Mouse (Mus musculus) thymus, adult 2 months (tissue): ENCODE results near the gene Plau. TPM values are rescaled to one million over a fixed set of nuclear protein-coding genes. Genes with fewer than 3 reads are reported as not detected.

Experiments used
- DNase-seq: peaks from one replicate; pipeline ENCODE4 v3.0.0; 2021
- H3K27ac ChIP-seq: fragments of 200-500 bp; 2 replicates; pipeline ENCODE4 v1.5.1; 2012; ENCODE audit warnings: low read length, control low read depth; ENCODE audit not compliant: control insufficient read depth, insufficient read depth
- H3K27me3 ChIP-seq: fragments of 200-500 bp; 2 replicates; pipeline ENCODE4 v1.6.1; 2012; ENCODE audit warnings: mild to moderate bottlenecking, low read length, moderate library complexity, mixed read lengths; ENCODE audit not compliant: control insufficient read depth, insufficient read depth
- H3K36me3 ChIP-seq: fragments of 200-500 bp; 2 replicates; pipeline ENCODE4 v1.6.1; 2012; ENCODE audit warnings: mild to moderate bottlenecking, low read length, moderate library complexity; ENCODE audit not compliant: control insufficient read depth, insufficient read depth
- H3K4me1 ChIP-seq: fragments of 200-500 bp; replicated peaks from 2 replicates; pipeline ENCODE4 v1.6.1; 2012; ENCODE audit warnings: low read length; ENCODE audit not compliant: control insufficient read depth, insufficient read depth
- H3K4me3 ChIP-seq: fragments of 200-500 bp; 2 replicates; pipeline ENCODE4 v1.5.1; 2012; ENCODE audit warnings: mild to moderate bottlenecking, low read length, control low read depth, moderate library complexity; ENCODE audit not compliant: control insufficient read depth, insufficient read depth
- CTCF ChIP-seq: fragments of 200-500 bp; IDR thresholded peaks from 2 replicates; pipeline ENCODE4 v1.5.1; 2012; ENCODE audit warnings: mild to moderate bottlenecking, control low read depth, low read length, moderate library complexity, borderline replicate concordance; ENCODE audit not compliant: control insufficient read depth, poor library complexity, insufficient read depth; ENCODE audit errors: extremely low read depth
- POLR2A ChIP-seq: fragments of 200-500 bp; IDR thresholded peaks from 2 replicates; pipeline ENCODE4 v1.6.1; 2012; ENCODE audit warnings: mild to moderate bottlenecking, low read length, control low read depth, moderate library complexity; ENCODE audit not compliant: control insufficient read depth, poor library complexity, insufficient read depth; ENCODE audit errors: extremely low read depth
- WGBS: fragments of 180-500 bp; shearing (Covaris S2); methylation state at CpG from one replicate; pipeline ENCODE4 v1.1.7; 2018; 5-methylcytosine and 5-hydroxymethylcytosine counted together
- polyA plus RNA-seq: library from polyadenylated mRNA; depleted of rRNA; stranded (reverse); fragments of >200 nt; gene quantifications from 2 replicates; pipeline ENCODE4 v1.2.3, GENCODE M21; 2012

Plau gene
- polyA plus RNA-seq, 1 experiment = 5.6 TPM

- TF ChIP-seq CTCF = no peak
- TF ChIP-seq POLR2A = no peak
- no peaks in the 10 kb centered on the region for H3K27me3 ChIP-seq
- H3K4me1 ChIP-seq = peaks cover 40% of the 10 kb centered on the region
- H3K4me3 ChIP-seq = no peak overlapping the region; the same call in 1 of the 2 replicates
- no peak overlapping the region for H3K27ac ChIP-seq
- DNase-seq = no peak
- 58% methylated on average over 8 of the region's 8 CpGs for WGBS
- no peaks in the 10 kb centered on the region; the same call in 1 of the 2 replicates for H3K36me3 ChIP-seq
Observed at GRCm38 (mm10) chr14:20792243-20792921, 44.1 kb upstream of the Plau start.

- Histone ChIP-seq H3K4me3 (peak overlapping the region; percentile 75), H3K4me1 (peaks cover 39% of the 10 kb centered on the region), H3K27me3 (no peaks in the 10 kb centered on the region), H3K36me3 (no peaks in the 10 kb centered on the region; the same call in 1 of the 2 replicates), H3K27ac (no peak overlapping the region)
- TF ChIP-seq CTCF (no peak), POLR2A (no peak)
- peak; percentile 48 for DNase-seq
- 1% methylated on average over 54 of the region's 57 CpGs for WGBS
Observed at GRCm38 (mm10) chr14:20792922-20793757, 43.3 kb upstream of the Plau start.

- TF ChIP-seq POLR2A (peak; percentile 57; the same call in 1 of the 2 replicates), CTCF (no peak)
- peak; percentile 85 for DNase-seq
- Histone ChIP-seq H3K36me3 (no peaks in the 10 kb centered on the region), H3K27ac (no peak within 1 kb of the TSS; the same call in 1 of the 2 replicates), H3K27me3 (no peaks in the 10 kb centered on the region), H3K4me1 (peaks cover 39% of the 10 kb centered on the region), H3K4me3 (peak within 1 kb of the TSS; percentile 75)
- WGBS = under 1% methylated on average over 68 of the region's 76 CpGs
Observed at GRCm38 (mm10) chr14:20793758-20794531, 42.5 kb upstream of the Plau start, which contains the start of gene Camk2g. Gene Camk2g (minus strand): TSS chr14:20794088.

GRCm38 (mm10) chr14:20794589-20794988 lies 41.9 kb upstream of the Plau start:
- Histone ChIP-seq H3K27ac (no peak overlapping the region; the same call in 1 of the 2 replicates), H3K27me3 (no peaks in the 10 kb centered on the region), H3K4me1 (peaks cover 39% of the 10 kb centered on the region), H3K4me3 (peak overlapping the region; percentile 71), H3K36me3 (no peaks in the 10 kb centered on the region)
- no peak for DNase-seq
- TF ChIP-seq POLR2A = no peak
- no peak for TF ChIP-seq CTCF
- 3% methylated on average over 9 of the region's 9 CpGs for WGBS

GRCm38 (mm10) chr14:20795423-20796152 lies 40.9 kb upstream of the Plau start:
- DNase-seq = no peak
- no peak for TF ChIP-seq CTCF
- no peak for TF ChIP-seq POLR2A
- H3K4me1 ChIP-seq = peaks cover 36% of the 10 kb centered on the region
- no peak overlapping the region for H3K4me3 ChIP-seq
- no peaks in the 10 kb centered on the region for H3K36me3 ChIP-seq
- no peaks in the 10 kb centered on the region for H3K27me3 ChIP-seq
- 58% methylated on average over 9 of the region's 9 CpGs for WGBS
- H3K27ac ChIP-seq = no peak overlapping the region

GRCm38 (mm10) chr14:20796170-20796569 lies 40.3 kb upstream of the Plau start:
- no peak for DNase-seq
- H3K27me3 ChIP-seq = no peaks in the 10 kb centered on the region
- no peaks in the 10 kb centered on the region for H3K36me3 ChIP-seq
- WGBS = 94% methylated on average over 8 of the region's 8 CpGs
- no peak overlapping the region for H3K4me3 ChIP-seq
- H3K27ac ChIP-seq = no peak overlapping the region
- TF ChIP-seq CTCF (no peak), POLR2A (no peak)
- peaks cover 31% of the 10 kb centered on the region for H3K4me1 ChIP-seq
